Mouse (Mus musculus) splenic B cell, adult 2 months (primary cell): ENCODE measurements around the gene Olfr918.
A peak's percentile ranks its signal among the peaks of the same experiment; 100 is the strongest.

Experiments
- DNase-seq: peaks from one replicate; pipeline ENCODE4 v3.0.0-alpha.2; 2011; ENCODE audit warnings: low read depth, low spot score
- H3K27me3 ChIP-seq: 2 replicates; pipeline ENCODE4 v1.6.1; 2012; ENCODE audit warnings: mild to moderate bottlenecking, low read length, moderate library complexity, mixed read lengths; ENCODE audit not compliant: control insufficient read depth, poor library complexity, insufficient read depth, severe bottlenecking
- H3K36me3 ChIP-seq: 2 replicates; pipeline ENCODE4 v1.6.1; 2012; ENCODE audit warnings: mild to moderate bottlenecking, low read length, moderate library complexity, mixed read lengths; ENCODE audit not compliant: control insufficient read depth, poor library complexity, insufficient read depth, severe bottlenecking

Olfr918 gene

DNA sequence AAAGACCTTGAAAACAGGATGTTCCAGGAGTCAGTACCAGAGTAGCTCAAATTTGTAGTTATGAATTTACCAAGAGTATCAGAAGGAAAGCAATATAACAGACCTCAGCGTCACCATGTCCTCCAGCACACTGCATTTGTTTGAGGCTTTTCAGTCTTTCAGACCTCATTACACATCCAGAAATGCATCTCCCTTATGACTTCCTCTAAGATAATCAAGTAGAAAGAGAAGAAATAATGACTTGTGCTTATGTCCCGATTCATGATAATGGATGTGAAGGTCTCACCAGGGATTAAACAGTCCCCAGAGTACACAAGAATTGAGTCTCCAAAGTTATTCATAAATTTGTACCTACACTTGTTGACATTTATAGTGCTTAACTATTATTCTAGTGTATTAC, at the start of gene Olfr918:
Gene Olfr918, minus strand, starts transcription at position 101 of the 400 bp plus-strand sequence.
- no peak for DNase-seq
- no peaks in the 10 kb centered on the region for H3K27me3 ChIP-seq
- no peaks in the 10 kb centered on the region for H3K36me3 ChIP-seq

DNA sequence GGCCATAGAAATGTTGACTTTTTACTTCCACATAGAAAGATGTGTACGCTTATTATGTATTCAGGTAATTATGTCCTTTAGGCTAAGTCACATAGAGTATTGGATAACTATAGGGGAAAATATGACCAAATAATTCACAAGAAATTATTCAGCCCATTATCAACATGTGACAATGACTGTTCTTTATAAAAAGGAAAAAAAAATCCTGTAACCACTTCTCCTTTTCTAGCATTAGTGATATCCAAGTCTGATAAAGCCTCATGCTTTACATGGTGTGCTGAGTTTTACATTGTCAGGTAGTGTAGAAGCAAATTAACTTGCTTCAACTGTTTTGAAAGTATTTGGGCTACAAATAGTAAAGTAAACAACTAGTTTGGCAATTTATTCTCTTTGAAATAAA, 49.6 kb upstream of the Olfr918 start:
- DNase-seq = no peak
- Histone ChIP-seq H3K27me3 (no peaks in the 10 kb centered on the region), H3K36me3 (0 out of 2 replicates have a peak, but pooled peaks cover 2% of the 10 kb centered on the region)

DNA sequence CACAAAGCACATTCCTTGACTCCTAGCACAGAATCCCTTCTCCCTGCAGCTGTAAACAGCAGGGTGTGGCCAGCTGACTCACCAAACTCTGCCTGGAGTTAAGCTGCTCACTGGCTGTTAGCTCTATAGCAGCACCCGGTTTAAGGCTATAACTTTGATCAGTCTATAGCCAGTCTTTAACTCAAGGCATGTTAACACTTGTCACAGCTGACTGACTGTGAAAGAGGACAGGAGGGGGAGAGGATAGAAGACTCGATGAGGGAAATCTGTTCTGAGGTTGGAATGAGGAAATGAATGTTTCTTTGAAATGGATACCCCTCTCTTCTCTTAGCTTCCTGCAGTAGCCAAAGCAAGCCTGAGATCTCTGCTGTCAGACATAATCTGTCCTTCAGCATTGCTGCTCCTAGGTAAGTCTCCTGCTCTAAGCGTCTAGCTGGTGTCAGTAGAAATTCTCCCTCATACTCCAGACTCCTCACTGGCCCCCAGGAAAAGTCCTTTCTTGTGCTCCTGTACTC, 44.6 kb upstream of the Olfr918 start:
- DNase-seq = peak; percentile 3
- no peaks in the 10 kb centered on the region; the same call in 1 of the 2 replicates for H3K27me3 ChIP-seq
- H3K36me3 ChIP-seq = no peaks in the 10 kb centered on the region

DNA sequence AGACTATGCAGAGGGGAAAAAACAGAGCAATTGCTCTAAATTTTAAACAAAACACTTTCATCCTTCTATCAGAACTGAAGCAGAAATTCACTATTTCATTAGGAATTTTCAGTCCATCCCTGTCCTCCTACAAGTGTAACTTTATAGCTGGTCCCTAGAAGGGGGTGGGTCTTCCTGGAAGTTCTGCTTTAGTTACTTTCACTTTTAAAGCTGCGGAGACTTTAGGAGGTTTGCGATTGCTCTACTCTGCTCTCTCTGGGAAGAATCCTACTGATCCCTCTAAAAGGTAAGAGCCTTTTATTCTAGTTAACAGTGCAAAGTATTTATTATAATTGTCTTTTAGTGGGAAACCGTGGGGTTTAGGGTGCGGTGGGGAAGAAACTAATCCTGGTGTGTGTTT, 43.7 kb upstream of the Olfr918 start, which contains the start of gene Vwa5a:
Gene Vwa5a, plus strand, starts transcription at position 167 of the 400 bp plus-strand sequence.
- Histone ChIP-seq H3K36me3 (no peaks in the 10 kb centered on the region), H3K27me3 (no peaks in the 10 kb centered on the region; the same call in 1 of the 2 replicates)
- DNase-seq = peak; percentile 26

DNA sequence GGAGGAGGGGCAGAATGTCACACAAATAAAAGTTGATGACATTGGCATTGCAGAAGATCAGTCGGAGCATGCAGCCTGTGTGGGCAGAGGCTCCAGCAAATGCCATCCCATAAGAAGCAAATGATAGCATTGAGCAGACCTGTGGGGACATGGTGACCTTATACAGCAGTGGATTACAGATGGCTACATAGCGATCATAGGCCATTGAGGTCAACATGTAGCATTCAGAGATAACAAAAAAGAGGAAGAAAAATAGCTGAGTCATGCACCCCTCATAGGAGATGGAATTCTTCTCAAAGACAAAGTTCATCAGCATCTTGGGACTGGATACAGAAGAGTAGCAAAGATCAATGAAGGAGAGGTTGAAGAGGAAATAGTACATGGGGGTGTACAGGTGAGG, 1.5 kb downstream of the Olfr918 start:
- DNase-seq = no peak
- H3K27me3 ChIP-seq = no peaks in the 10 kb centered on the region
- no peaks in the 10 kb centered on the region for H3K36me3 ChIP-seq

DNA sequence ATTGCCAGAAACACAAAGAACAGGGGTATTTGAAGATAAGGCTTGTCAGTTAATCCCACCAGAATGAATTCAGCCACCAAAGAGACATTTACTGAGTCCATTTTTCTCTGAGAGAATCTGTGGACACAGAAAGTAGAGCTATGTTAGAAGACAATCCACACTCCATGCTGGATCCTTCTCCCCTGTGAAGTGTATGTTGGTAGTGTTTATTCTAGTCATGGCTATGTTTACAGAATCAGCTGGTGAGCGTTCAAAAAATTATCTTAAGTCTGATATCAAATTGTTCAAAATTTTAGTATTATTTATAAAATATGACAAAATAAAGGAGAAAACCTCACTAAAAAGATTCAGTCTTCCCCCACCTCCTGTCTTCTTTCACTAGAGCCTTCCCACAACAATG, 8.7 kb downstream of the Olfr918 start, which contains the start of gene Olfr917:
Gene Olfr917, minus strand, starts transcription at position 101 of the 400 bp plus-strand sequence.
- Histone ChIP-seq H3K27me3 (no peaks in the 10 kb centered on the region), H3K36me3 (no peaks in the 10 kb centered on the region)
- DNase-seq = no peak

DNA sequence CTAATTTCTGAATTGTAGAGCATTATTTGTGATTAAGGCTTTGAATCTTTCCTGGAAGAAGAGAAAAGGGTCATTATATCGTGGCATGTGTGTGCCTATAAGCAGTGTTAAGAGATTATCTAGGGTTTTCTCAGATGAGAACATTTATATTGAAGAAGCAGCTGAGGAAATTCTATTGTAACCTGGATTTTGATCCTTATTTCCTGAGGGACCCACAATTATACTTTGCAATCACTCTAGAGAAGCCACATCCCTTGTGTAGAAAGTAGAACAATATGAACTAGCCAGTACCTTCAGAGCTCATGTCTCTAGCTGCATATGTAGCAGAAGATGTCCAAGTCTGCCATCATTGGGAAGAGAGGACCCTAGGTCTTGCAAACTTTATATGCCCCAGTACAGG, 14.6 kb downstream of the Olfr918 start, which contains the start of gene Olfr916:
Gene Olfr916, minus strand, starts transcription at position 101 of the 400 bp plus-strand sequence.
- no peak for DNase-seq
- H3K36me3 ChIP-seq = no peaks in the 10 kb centered on the region

DNA sequence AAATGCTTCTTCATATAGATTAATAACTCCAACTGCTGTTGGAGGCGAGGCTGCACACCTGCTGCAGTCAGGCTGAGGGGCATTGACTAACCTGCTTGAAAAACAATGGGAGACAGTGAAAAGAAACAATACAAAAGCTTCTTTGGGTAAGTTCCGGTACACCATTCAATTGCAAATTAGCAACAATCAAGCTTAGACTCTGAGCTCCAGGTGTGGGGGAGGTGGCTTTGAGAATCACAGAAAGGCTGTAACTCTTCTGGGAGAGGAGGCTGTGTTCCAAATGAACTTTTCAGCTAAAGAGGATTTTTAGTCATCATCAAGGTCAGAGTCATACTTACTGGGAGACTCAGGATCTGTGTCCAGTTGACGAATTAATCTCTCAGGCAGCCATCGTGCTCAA, 42.0 kb downstream of the Olfr918 start:
- Histone ChIP-seq H3K27me3 (no peaks in the 10 kb centered on the region), H3K36me3 (no peaks in the 10 kb centered on the region)
- DNase-seq = no peak

More for the DNA sequence above, 14.6 kb downstream of the Olfr918 start, which contains the start of gene Olfr916:
- H3K27me3 ChIP-seq = no peaks in the 10 kb centered on the region
